Mouse (Mus musculus) G1E (cell line): Measurements from ENCODE around the gene Arpc1a.

Source experiments
- CTCF ChIP-seq: IDR thresholded peaks from 2 replicates; pipeline ENCODE4 v1.5.1; 2012; ENCODE audit warnings: low read depth, low read length, inconsistent platforms, mixed read lengths
- GATA2 ChIP-seq: IDR thresholded peaks from 2 replicates; pipeline ENCODE4 v1.6.1; 2012; ENCODE audit warnings: low read depth, low read length, inconsistent platforms, borderline replicate concordance

DNA sequence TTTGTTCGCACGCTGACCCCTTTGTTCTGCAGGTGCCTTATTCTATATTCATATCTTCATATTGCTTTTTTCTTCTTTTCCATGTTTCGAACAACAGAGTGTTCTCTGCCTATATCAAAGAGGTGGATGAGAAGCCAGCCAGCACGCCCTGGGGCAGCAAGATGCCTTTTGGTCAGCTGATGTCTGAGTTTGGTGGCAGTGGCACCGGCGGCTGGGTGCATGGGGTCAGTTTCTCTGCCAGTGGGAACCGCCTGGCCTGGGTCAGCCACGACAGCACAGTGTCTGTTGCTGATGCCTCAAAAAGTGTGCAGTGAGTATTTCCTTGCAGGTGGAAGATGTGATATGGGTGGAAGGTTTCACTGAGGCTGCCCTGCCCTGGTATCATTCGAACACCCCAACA lies 17.3 kb downstream of the Arpc1a start:
- TF ChIP-seq CTCF (no peak), GATA2 (no peak)
